Mouse (Mus musculus) cerebellum, adult 8-10 months (tissue): Measurements from ENCODE around the gene Smok3b.
"Not testable (repeated sequence)": the region's sequence is repeated elsewhere in the genome, so short reads cannot be mapped to it uniquely, and the experiment has no call there.

Source experiments
- DNase-seq: peaks from one replicate; pipeline ENCODE4 v3.0.0; 2022

Gene Smok3b

DNA sequence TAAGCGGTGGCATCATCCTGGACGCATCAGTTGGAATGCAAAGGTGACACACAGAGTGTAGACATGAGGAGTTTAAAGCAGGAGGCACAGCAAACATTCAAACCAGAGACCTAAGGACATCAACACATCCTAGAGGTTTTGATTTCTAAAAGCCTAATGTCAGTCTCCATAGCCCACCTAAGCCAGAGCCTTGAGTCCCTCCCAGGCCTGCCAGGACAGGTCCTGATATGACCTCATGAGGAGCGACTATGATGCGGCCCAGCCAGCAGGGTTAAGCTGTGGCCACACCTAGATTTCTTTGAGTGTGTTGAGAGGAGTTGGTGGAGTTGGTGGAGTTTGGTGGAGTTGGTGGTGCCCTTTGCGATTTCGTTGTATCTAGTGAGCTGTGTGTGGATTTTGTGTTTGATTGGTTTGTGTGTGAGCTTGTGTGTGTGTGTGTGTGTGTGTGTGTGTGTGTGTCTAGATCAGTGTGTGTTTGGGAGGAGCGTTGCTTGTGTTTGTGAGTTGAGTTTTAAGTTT is at the start of gene Smok3b, which contains the start of gene Smok3a:
Gene Smok3b (plus strand): TSS at position 469 of the 519 bp plus-strand sequence.
Gene Smok3a (plus strand): TSS at position 301 of the 519 bp plus-strand sequence.
- not testable (repeated sequence) for DNase-seq

GRCm38 (mm10) chr5:137973161-137973560 is 48.1 kb upstream of the Smok3b start:
- no peak for DNase-seq

DNA sequence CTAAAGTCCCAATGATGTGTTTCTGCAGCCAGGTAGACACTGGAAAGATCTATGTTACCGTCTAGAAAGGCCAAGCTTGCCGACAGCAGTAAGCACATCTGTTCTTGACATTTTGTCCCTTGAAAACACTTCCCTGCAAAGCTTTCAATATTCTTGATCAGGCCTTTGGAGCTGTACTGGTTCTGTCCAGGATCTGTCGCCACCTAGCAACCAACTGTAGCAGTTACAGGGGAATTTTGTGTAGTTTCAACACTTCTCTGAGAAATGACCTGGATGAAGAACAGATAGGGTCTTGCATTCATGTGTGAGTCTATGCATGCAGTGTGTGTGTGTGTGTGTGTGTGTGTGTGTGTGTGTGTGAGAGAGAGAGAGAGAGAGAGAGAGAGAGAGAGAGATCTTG is 47.5 kb upstream of the Smok3b start:
- no peak for DNase-seq

DNA sequence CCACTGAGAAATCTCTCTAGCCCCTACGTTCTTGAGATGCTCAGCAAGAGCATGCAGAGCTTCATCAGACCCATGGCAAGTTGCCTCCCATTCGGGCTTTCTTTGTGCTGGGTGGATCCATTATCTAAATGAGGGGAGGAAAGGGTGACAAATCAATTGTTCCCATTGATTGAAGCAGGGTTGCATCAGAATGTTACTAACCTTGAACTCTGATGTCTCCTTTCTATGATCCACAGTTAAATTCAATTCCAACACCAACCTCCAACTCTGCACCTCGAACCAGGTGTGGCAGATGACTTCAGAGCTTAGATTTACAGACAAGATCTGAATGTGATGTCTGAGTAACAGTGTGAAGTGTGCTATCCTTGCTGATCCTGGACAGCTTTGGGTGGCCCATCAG is 46.5 kb upstream of the Smok3b start:
- DNase-seq: no peak

GRCm38 (mm10) chr5:137975434-137975833 is 45.8 kb upstream of the Smok3b start:
- DNase-seq: no peak

DNA sequence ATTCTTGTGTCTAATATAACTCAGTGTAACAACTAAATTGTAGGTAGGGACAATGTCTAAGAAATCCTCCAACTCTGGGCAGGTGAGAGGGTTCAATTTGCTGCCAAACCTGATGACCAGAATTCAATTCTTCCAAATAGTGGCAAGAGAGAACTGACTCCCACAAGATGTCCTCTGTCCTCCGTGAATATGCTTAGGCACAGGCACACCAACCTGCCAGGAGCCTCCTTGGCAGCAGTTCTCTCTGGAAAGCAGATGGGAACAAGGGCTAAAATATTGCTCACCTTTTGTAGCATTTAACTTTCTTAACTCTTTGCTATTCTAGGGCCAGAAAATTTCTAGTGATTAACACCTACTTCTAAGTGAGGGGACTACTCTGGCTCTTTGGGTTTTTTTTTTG is 43.9 kb upstream of the Smok3b start:
- no peak for DNase-seq

- DNase-seq: no peak
These were observed 42.1 kb upstream of the Smok3b start for GRCm38 (mm10) chr5:137979081-137979480.

DNA sequence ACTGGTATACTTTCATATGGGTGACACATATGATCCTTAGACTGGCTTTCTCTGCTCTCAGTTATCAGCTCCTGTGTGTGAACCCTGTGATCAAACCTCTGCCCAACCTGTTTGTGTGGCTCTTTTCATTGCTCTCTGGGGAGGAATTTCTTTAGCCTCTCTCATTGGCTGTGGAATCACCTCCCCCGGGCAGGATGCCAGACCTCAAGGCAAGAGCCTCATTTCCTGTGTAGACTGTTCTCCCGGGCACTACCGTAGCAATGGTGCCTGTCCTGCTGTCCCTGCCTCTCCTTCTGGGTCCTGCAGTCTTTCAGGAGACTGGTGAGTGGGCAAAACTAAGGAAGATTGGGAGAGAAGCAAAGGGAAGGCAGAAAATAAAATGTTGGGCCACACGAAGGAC is 39.9 kb upstream of the Smok3b start, which contains the start of gene Azgp1:
Gene Azgp1 (plus strand): TSS at position 221 of the 400 bp plus-strand sequence.
- DNase-seq: no peak

DNA sequence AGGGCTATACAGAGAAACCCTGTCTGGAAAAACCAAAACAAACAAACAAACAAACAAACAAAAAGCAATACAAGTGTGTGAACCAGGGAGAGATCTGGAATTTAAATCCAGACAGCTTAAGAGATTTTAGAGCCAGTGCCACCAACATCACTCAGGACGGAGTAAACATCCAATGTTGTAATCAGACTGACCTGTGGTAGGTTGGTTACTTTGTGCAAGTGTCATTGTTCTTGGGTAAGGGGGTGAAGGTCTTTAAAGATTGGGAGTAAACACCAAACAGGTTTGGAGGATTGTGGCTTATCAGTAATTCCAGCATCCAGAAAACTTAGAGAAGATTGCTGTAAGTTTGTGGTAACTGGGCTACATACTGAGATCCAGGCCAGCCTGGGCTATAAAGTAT is 34.9 kb upstream of the Smok3b start:
- DNase-seq: no peak

DNA sequence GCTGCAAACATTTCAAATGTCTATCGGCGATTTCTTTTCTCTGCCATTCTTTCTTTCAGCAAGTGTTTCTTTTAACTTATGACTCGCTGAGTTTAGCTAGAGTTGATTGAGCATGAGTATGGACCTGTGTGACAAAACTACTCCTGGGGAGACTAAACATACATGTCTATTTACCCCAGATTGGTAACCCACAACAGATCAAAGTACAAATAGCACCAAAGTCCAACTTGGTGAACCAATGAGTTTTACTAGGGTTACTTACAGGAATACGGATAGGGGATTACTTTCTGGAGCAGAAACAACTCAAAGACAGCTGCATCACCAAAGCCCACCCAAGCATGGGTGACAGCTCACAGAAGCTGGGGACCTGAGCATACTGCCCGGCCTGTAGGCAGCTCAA is 11.8 kb upstream of the Smok3b start:
- no peak for DNase-seq

GRCm38 (mm10) chr5:138012382-138012781 is 8.8 kb upstream of the Smok3b start:
- DNase-seq: no peak

DNA sequence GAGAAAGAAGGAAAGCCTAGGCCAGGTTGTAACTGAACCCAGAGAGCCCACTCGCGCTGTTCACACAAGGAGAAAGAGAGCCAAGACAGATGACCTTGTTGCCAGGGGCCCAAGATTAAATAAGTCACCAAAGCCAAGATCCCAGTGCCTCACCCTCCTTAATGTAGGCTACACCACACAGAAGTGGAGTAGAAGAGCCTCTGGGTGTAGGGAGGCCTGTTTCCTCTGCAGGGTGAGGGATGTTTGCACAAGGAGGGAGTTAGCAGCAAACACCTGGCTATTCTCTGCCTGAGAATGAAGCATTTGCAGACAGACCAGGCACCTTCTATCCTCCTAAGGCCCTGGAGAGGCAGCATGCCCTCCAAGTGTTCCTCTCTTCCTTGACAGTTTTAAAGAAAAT is 4.7 kb upstream of the Smok3b start:
- DNase-seq: no peak

DNA sequence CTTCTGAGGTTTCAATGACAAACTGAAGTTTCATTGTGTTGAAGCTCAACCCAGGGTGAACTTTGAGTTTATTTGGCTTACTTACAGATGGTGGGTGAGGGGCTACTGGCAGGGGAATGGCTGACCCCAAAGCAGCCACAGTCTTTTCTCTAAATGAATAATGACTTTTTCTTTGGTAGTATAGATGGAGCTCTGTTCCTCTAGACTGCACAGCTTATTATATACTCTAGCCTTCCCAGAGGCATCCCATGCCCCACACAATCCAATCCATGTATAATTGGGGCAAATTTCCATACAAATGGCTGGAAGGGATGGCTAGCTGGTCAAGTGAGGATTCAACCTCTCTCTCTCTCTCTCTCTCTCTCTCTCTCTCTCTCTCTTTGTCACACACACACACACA is 4.2 kb upstream of the Smok3b start:
- no peak for DNase-seq

DNA sequence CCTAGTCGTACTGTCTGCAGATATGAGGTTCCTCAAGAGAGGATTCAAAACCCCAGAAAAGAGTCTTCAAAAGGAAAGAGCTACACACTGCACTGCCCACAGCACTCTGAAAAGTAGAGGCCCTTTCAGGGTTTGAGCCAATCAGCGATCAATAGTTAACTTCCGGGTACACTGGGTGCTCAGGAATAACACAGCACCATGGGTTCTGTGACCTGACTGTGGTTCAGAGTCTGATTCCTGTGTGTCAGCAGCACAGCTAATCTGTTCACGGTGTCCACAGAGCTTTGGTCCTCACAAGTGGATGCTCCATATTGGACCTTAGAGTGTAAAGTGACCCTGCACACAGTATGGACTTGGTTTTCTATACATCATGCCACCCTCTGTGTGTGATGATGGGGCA is 1.7 kb upstream of the Smok3b start:
- DNase-seq: not testable (repeated sequence)

- not testable (repeated sequence) for DNase-seq
These were observed 31.7 kb downstream of the Smok3b start, which contains the start of gene Smok3c for GRCm38 (mm10) chr5:138052894-138053293. Gene Smok3c, plus strand, starts transcription at chr5:138053194.

DNA sequence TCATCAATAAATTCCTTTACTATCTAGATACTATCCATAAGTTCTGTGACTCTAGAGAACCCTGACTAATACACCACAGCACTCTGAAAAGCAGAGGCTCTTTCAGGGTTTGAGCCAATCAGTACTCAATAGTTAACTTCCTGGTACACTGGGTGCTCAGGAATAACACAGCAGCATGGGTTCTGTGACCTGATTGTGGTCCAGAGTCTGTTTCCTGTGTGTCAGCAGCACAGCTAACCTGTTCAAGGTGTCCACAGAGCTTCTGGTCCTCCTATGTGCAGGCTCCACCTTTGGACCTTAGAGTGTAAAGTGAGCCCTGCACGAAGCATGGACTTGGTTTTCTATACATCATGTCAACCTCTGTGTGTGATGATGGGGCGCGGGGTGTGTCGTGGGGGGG is 52.6 kb downstream of the Smok3b start:
- DNase-seq: no peak

- DNase-seq: no peak
These were observed 54.5 kb downstream of the Smok3b start for GRCm38 (mm10) chr5:138075684-138076083.

- DNase-seq: no peak
These were observed 54.9 kb downstream of the Smok3b start for GRCm38 (mm10) chr5:138076148-138076547.

DNA sequence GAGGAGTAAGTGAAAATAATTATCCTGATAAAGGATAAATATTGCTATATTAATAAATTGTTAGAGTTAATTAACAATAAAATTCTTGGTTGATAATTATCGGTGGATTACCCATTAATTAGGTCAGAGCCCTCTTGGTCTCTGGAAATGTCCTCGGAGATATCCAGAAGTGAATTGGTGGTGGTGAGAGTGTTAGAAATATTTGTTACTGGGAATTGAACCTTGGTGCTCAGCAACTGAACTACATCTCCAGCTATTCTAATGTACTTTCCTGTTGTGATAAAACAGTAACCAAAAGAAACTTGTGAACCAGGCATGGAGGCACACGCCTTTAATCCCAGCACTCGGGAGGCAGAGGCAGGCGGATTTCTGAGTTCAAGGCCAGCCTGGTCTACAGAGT is 59.2 kb downstream of the Smok3b start:
- no peak for DNase-seq

DNA sequence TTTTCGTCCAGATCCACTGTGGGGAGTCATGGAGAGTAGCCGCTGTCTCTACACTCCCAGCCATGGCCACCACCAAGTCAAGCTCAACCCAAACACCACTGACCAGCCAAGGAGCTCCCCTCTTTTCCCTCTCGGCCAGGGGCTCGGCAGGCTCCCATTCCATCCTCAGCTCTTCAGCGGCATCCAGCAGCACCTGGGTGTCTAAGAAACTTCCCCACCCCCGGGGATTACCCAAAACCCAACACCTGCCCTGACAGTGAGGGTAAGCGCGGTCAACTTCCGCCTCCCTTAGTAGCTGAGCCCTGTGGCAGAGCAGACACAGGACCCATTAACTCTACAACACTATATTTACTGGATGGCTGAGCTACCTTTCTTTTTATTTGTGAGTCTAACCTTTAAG is 60.2 kb downstream of the Smok3b start:
- no peak for DNase-seq

DNA sequence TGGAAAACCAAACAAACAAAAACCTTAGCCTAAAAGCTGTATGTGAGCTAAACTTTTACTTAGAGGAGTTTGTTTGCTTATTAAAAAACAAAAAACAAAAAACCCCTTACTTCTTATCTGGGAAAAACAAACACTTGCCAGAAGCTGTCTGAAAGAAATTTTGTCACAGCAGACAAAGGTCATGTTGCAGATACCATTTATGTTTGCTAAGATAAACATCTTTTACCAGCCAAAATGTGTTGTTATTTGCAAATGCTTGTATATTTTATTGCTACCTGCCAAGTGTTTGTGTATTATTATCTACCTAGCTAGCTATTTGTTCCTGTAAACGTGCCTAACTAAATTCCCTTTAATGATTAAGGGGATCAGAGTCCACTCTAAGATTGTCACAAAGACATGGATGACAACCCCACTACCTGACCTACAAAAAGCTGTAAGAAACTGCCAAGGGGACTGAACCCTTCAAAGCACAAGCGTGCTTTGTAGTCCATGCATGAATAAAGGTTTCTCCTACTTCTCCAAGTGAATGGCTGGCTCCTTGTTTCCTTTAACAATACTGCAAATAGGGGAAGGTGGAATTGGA is 62.2 kb downstream of the Smok3b start:
- no peak for DNase-seq

DNA sequence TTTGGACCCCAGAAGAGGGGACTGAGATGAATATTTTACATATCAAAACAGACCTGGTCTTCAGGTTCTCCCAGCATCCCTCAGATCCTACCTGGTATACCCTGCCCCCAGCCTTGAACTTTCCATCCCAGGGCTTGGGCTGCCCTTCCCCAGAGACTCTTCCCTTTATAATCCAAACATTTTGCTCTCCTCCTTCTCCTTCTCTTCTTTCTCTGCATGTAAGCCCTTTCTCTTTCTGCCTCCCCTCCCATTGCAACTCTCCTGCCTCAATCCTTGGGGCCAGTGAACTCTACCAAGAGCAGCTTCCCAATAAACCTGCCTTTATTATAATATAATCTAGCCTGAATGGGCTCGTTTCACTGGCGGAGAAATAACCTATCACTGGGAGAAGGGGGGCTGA is 62.7 kb downstream of the Smok3b start:
- no peak for DNase-seq

- no peak for DNase-seq
These were observed 63.3 kb downstream of the Smok3b start for GRCm38 (mm10) chr5:138084507-138084906.

GRCm38 (mm10) chr5:138084996-138085395 is 63.8 kb downstream of the Smok3b start, which contains the start of gene Zkscan1:
Gene Zkscan1, plus strand, starts transcription at chr5:138085084.
- peak; percentile 77 for DNase-seq

GRCm38 (mm10) chr5:138085421-138085911 is 64.2 kb downstream of the Smok3b start:
- no peak for DNase-seq
